Mouse (Mus musculus): ENCODE measurements around the gene Fam205c.

GRCm38 (mm10) chr4:42915311-42915710, 41.3 kb upstream of the Fam205c start:
- TF ChIP-seq CTCF (IDR thresholded peaks at IDR 0.05) (no peak), EP300 (IDR thresholded peaks at IDR 0.05) (no peak)
